Mouse (Mus musculus) embryonic facial prominence, embryonic 13.5 days (tissue): ENCODE results near the gene Zfp91. TPM values are rescaled to one million over a fixed set of nuclear protein-coding genes. Genes with fewer than 3 reads are reported as not detected.

ENCODE experiments used
- ATAC-seq: fragments of 200-750 bp; cut with Nextera tagmentation; 2 replicates; pipeline ENCODE4 v1.8.0; 2017; ENCODE audit warnings: low read depth; ENCODE audit not compliant: insufficient number of reproducible peaks, insufficient read depth, low FRiP score, low TSS enrichment
- H3K27ac ChIP-seq: fragments of 300-500 bp; sonication (generic); 2 replicates; pipeline ENCODE4 v1.5.1; 2015; ENCODE audit warnings: moderate library complexity, mild to moderate bottlenecking, inconsistent platforms
- H3K27me3 ChIP-seq: fragments of 300-500 bp; sonication (generic); 2 replicates; pipeline ENCODE4 v1.6.1; 2015; ENCODE audit warnings: mild to moderate bottlenecking, inconsistent platforms
- H3K36me3 ChIP-seq: fragments of 300-500 bp; sonication (generic); 2 replicates; pipeline ENCODE4 v1.6.1; 2015; ENCODE audit warnings: mild to moderate bottlenecking, inconsistent platforms
- H3K4me1 ChIP-seq: fragments of 300-500 bp; sonication (generic); 2 replicates; pipeline ENCODE4 v1.6.1; 2015; ENCODE audit warnings: inconsistent platforms
- H3K4me2 ChIP-seq: fragments of 300-500 bp; sonication (generic); 2 replicates; pipeline ENCODE4 v1.6.1; 2015; ENCODE audit warnings: moderate library complexity, mild to moderate bottlenecking, inconsistent platforms
- H3K4me3 ChIP-seq: fragments of 300-500 bp; sonication (generic); 2 replicates; pipeline ENCODE4 v1.5.1; 2015; ENCODE audit warnings: mild to moderate bottlenecking, inconsistent platforms
- H3K9ac ChIP-seq: fragments of 300-500 bp; sonication (generic); 2 replicates; pipeline ENCODE4 v1.6.1; 2015; ENCODE audit warnings: mild to moderate bottlenecking, inconsistent platforms
- H3K9me3 ChIP-seq: fragments of 300-500 bp; sonication (generic); 2 replicates; pipeline ENCODE4 v1.6.1; 2016; ENCODE audit warnings: inconsistent platforms
- WGBS: fragments of 180-500 bp; shearing (Covaris S2); methylation state at CpG from one replicate; pipeline ENCODE4 v1.1.7; 2015; ENCODE audit warnings: mixed read lengths; 5-methylcytosine and 5-hydroxymethylcytosine counted together
- polyA plus RNA-seq: library from polyadenylated mRNA; unstranded; fragments of >200 nt; fragmentation: Nextera tagmentation; extraction: Ambion mirVana; gene quantifications from 2 replicates; pipeline ENCODE4 v1.2.1, GENCODE M21; 2015

Gene Zfp91
- polyA plus RNA-seq, 1 experiment from 2014 or later = 14.9 TPM

- Histone ChIP-seq H3K4me1 (peaks cover 6% of the 10 kb centered on the region; the same call in 1 of the 2 replicates), H3K4me3 (no peak overlapping the region), H3K9me3 (no peaks in the 10 kb centered on the region), H3K9ac (no peak overlapping the region), H3K27me3 (no peaks in the 10 kb centered on the region), H3K27ac (no peak overlapping the region), H3K36me3 (no peaks in the 10 kb centered on the region), H3K4me2 (no peak overlapping the region)
- no peak for ATAC-seq
- WGBS = 59% methylated on average over 4 of the region's 4 CpGs
Measured at GRCm38 (mm10) chr19:12787721-12788120, 8.2 kb downstream of the Zfp91 start.

- no peaks in the 10 kb centered on the region for H3K27me3 ChIP-seq
- no peaks in the 10 kb centered on the region for H3K9me3 ChIP-seq
- no peak overlapping the region for H3K9ac ChIP-seq
- 73% methylated on average over 2 of the region's 2 CpGs for WGBS
- no peaks in the 10 kb centered on the region for H3K36me3 ChIP-seq
- ATAC-seq = no peak
- H3K27ac ChIP-seq = no peak overlapping the region
- H3K4me3 ChIP-seq = no peak overlapping the region
- peaks cover 6% of the 10 kb centered on the region; the same call in 1 of the 2 replicates for H3K4me1 ChIP-seq
- no peak overlapping the region for H3K4me2 ChIP-seq
Measured at GRCm38 (mm10) chr19:12786803-12787395, 9.0 kb downstream of the Zfp91 start.

GRCm38 (mm10) chr19:12780437-12780836 is 15.5 kb downstream of the Zfp91 start:
- H3K36me3 ChIP-seq = peaks cover 18% of the 10 kb centered on the region
- no peak overlapping the region for H3K4me2 ChIP-seq
- no peaks in the 10 kb centered on the region for H3K9me3 ChIP-seq
- H3K27ac ChIP-seq = no peak overlapping the region
- H3K27me3 ChIP-seq = no peaks in the 10 kb centered on the region
- no peak overlapping the region for H3K9ac ChIP-seq
- no peak overlapping the region for H3K4me3 ChIP-seq
- H3K4me1 ChIP-seq = no peaks in the 10 kb centered on the region
- ATAC-seq = no peak

- Histone ChIP-seq H3K27me3 (no peaks in the 10 kb centered on the region), H3K4me3 (no peak overlapping the region), H3K36me3 (peaks cover 61% of the 10 kb centered on the region), H3K4me1 (no peaks in the 10 kb centered on the region), H3K9ac (no peak overlapping the region), H3K9me3 (no peaks in the 10 kb centered on the region), H3K27ac (no peak overlapping the region), H3K4me2 (no peak overlapping the region)
- ATAC-seq = no peak
- WGBS = 92% methylated on average over 5 of the region's 5 CpGs
Measured at GRCm38 (mm10) chr19:12770888-12771287, 25.0 kb downstream of the Zfp91 start.

GRCm38 (mm10) chr19:12765308-12765707 is 30.6 kb downstream of the Zfp91 start, which contains the start of gene Cntf:
Gene Cntf (minus strand): TSS chr19:12765632.
- Histone ChIP-seq H3K27me3 (no peaks in the 10 kb centered on the region), H3K27ac (no peak within 1 kb of the TSS), H3K9me3 (no peaks in the 10 kb centered on the region), H3K4me1 (no peaks in the 10 kb centered on the region), H3K36me3 (peaks cover 66% of the 10 kb centered on the region), H3K4me2 (no peak within 1 kb of the TSS), H3K4me3 (no peak within 1 kb of the TSS), H3K9ac (no peak within 1 kb of the TSS)
- no peak for ATAC-seq
- 85% methylated on average over 7 of the region's 7 CpGs for WGBS

- no peak overlapping the region for H3K9ac ChIP-seq
- H3K4me3 ChIP-seq = no peak overlapping the region
- H3K27ac ChIP-seq = no peak overlapping the region
- no peak for ATAC-seq
- H3K4me1 ChIP-seq = no peaks in the 10 kb centered on the region
- H3K4me2 ChIP-seq = no peak overlapping the region
- H3K36me3 ChIP-seq = peaks cover 41% of the 10 kb centered on the region
- 66% methylated on average over 2 of the region's 2 CpGs for WGBS
- H3K9me3 ChIP-seq = no peaks in the 10 kb centered on the region
- no peaks in the 10 kb centered on the region for H3K27me3 ChIP-seq
Measured at GRCm38 (mm10) chr19:12762212-12763130, 33.5 kb downstream of the Zfp91 start.

GRCm38 (mm10) chr19:12759656-12760055 is 36.3 kb downstream of the Zfp91 start:
- Histone ChIP-seq H3K4me2 (no peak overlapping the region), H3K9ac (no peak overlapping the region), H3K4me3 (no peak overlapping the region), H3K27ac (no peak overlapping the region), H3K36me3 (peaks cover 27% of the 10 kb centered on the region), H3K27me3 (no peaks in the 10 kb centered on the region), H3K4me1 (no peaks in the 10 kb centered on the region), H3K9me3 (no peaks in the 10 kb centered on the region)
- ATAC-seq = no peak
- WGBS = 65% methylated on average over 2 of the region's 2 CpGs

GRCm38 (mm10) chr19:12758936-12759478 is 36.9 kb downstream of the Zfp91 start:
- 86% methylated on average over 1 of the region's 1 CpGs for WGBS
- ATAC-seq = no peak
- H3K27ac ChIP-seq = no peak overlapping the region

GRCm38 (mm10) chr19:12756286-12756685 is 39.6 kb downstream of the Zfp91 start:
- H3K9me3 ChIP-seq = no peaks in the 10 kb centered on the region
- 0 out of 2 replicates have a peak, but pooled peaks cover under 1% of the 10 kb centered on the region for H3K36me3 ChIP-seq
- ATAC-seq = no peak
- no peak overlapping the region for H3K27ac ChIP-seq
- H3K4me3 ChIP-seq = no peak overlapping the region
- WGBS = 81% methylated on average over 3 of the region's 3 CpGs
- H3K4me1 ChIP-seq = no peaks in the 10 kb centered on the region
- no peaks in the 10 kb centered on the region for H3K27me3 ChIP-seq
- H3K9ac ChIP-seq = no peak overlapping the region
- no peak overlapping the region for H3K4me2 ChIP-seq

More at GRCm38 (mm10) chr19:12758936-12759478, 36.9 kb downstream of the Zfp91 start:
- Histone ChIP-seq H3K9ac (no peak overlapping the region), H3K4me3 (no peak overlapping the region), H3K4me2 (no peak overlapping the region), H3K4me1 (no peaks in the 10 kb centered on the region), H3K9me3 (no peaks in the 10 kb centered on the region), H3K36me3 (peaks cover 23% of the 10 kb centered on the region), H3K27me3 (no peaks in the 10 kb centered on the region)

- Histone ChIP-seq H3K4me3 (no peak overlapping the region), H3K9me3 (no peaks in the 10 kb centered on the region), H3K9ac (no peak overlapping the region), H3K4me1 (no peaks in the 10 kb centered on the region), H3K4me2 (no peak overlapping the region), H3K27ac (no peak overlapping the region), H3K36me3 (no peaks in the 10 kb centered on the region), H3K27me3 (no peaks in the 10 kb centered on the region)
- 77% methylated on average over 2 of the region's 2 CpGs for WGBS
- ATAC-seq = no peak
Measured at GRCm38 (mm10) chr19:12731950-12732349, 64.0 kb downstream of the Zfp91 start.

GRCm38 (mm10) chr19:12731036-12731435 is 64.9 kb downstream of the Zfp91 start:
- no peaks in the 10 kb centered on the region for H3K27me3 ChIP-seq
- ATAC-seq = no peak
- WGBS = 63% methylated on average over 1 of the region's 1 CpGs
- no peaks in the 10 kb centered on the region for H3K4me1 ChIP-seq
- H3K9me3 ChIP-seq = no peaks in the 10 kb centered on the region
- H3K36me3 ChIP-seq = no peaks in the 10 kb centered on the region
- no peak overlapping the region for H3K4me3 ChIP-seq
- H3K27ac ChIP-seq = no peak overlapping the region
- H3K4me2 ChIP-seq = no peak overlapping the region
- H3K9ac ChIP-seq = no peak overlapping the region
